Mouse (Mus musculus) embryonic facial prominence, embryonic 15.5 days (tissue): ENCODE results near the gene Gm10961. TPM values are rescaled to one million over a fixed set of nuclear protein-coding genes. Genes with fewer than 3 reads are reported as not detected.

Experiments used
- ATAC-seq: fragments of 200-750 bp; cut with Nextera tagmentation; 2 replicates; pipeline ENCODE4 v1.8.0; 2017; ENCODE audit warnings: low read depth, moderate TSS enrichment; ENCODE audit not compliant: insufficient number of reproducible peaks, low FRiP score, low TSS enrichment
- H3K27ac ChIP-seq: fragments of 300-500 bp; sonication (generic); replicated peaks from 2 replicates; pipeline ENCODE4 v1.5.1; 2015; ENCODE audit warnings: mild to moderate bottlenecking, inconsistent platforms
- H3K27me3 ChIP-seq: fragments of 300-500 bp; sonication (generic); 2 replicates; pipeline ENCODE4 v1.6.1; 2015; ENCODE audit warnings: inconsistent platforms
- H3K36me3 ChIP-seq: fragments of 300-500 bp; sonication (generic); 2 replicates; pipeline ENCODE4 v1.6.1; 2015; ENCODE audit warnings: mild to moderate bottlenecking, inconsistent platforms
- H3K4me1 ChIP-seq: fragments of 300-500 bp; sonication (generic); 2 replicates; pipeline ENCODE4 v1.6.1; 2015; ENCODE audit warnings: inconsistent platforms
- H3K4me2 ChIP-seq: fragments of 300-500 bp; sonication (generic); replicated peaks from 2 replicates; pipeline ENCODE4 v1.6.1; 2015; ENCODE audit warnings: mild to moderate bottlenecking, inconsistent platforms
- H3K4me3 ChIP-seq: fragments of 300-500 bp; sonication (generic); replicated peaks from 2 replicates; pipeline ENCODE4 v1.5.1; 2015; ENCODE audit warnings: mild to moderate bottlenecking, inconsistent platforms
- H3K9ac ChIP-seq: fragments of 300-500 bp; sonication (generic); 2 replicates; pipeline ENCODE4 v1.6.1; 2015; ENCODE audit warnings: inconsistent platforms
- H3K9me3 ChIP-seq: fragments of 300-500 bp; sonication (generic); replicated peaks from 2 replicates; pipeline ENCODE4 v1.6.1; 2016; ENCODE audit warnings: inconsistent platforms
- WGBS: fragments of 180-500 bp; shearing (Covaris S2); methylation state at CpG from one replicate; pipeline ENCODE4 v1.1.7; 2015; 5-methylcytosine and 5-hydroxymethylcytosine counted together
- polyA plus RNA-seq: library from polyadenylated mRNA; unstranded; fragments of >200 nt; fragmentation: Nextera tagmentation; extraction: Ambion mirVana; gene quantifications from 2 replicates; pipeline ENCODE4 v1.2.1, GENCODE M21; 2015

Gm10961 gene
- polyA plus RNA-seq, 1 experiment from 2014 or later, result not detected

DNA sequence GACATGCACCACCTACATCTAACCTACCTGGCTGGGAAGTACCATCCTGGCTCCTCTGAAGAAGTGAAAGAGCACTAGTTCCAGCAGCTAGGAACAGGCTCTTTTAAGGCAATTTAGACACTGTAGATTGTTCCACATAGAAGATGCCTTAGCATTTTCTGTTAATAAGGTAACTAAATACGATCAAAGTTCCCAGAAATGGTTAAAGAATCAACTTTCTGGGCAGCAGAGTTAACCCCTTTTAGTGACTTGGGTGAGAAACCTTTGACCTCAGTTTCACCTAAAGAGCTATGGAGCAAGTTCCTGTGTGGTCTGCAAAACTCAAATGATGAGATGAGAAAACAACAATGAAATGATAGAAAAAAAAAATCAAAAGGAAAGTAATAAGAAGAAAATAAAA is 33.5 kb downstream of the Gm10961 start:
- Histone ChIP-seq H3K4me2 (no peak overlapping the region), H3K4me3 (no peak overlapping the region), H3K27ac (no peak overlapping the region), H3K27me3 (no peaks in the 10 kb centered on the region), H3K9ac (no peak overlapping the region), H3K36me3 (peaks cover 89% of the 10 kb centered on the region), H3K4me1 (no peaks in the 10 kb centered on the region), H3K9me3 (no peaks in the 10 kb centered on the region)
- no peak for ATAC-seq
- 88% methylated on average over 1 of the region's 1 CpGs for WGBS

DNA sequence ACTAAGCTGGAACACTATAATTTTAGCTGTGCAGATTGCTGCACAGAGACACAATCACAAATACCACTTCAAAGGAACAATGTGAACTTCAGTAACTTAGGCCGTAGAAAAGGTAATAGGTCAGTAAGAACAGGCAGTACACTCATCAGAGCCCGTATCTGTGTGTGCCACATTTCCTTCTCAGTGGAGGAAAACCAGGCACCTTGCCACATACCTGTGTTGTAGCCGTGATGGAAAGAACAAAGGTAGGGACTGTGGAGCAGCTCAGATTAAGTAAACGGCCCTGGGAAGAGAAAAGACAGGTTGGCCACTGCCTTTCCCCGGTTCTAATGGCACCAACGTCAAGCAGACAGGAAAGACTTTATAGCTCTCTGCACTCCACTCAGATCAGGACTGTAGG is 36.3 kb downstream of the Gm10961 start:
- no peaks in the 10 kb centered on the region for H3K9me3 ChIP-seq

DNA sequence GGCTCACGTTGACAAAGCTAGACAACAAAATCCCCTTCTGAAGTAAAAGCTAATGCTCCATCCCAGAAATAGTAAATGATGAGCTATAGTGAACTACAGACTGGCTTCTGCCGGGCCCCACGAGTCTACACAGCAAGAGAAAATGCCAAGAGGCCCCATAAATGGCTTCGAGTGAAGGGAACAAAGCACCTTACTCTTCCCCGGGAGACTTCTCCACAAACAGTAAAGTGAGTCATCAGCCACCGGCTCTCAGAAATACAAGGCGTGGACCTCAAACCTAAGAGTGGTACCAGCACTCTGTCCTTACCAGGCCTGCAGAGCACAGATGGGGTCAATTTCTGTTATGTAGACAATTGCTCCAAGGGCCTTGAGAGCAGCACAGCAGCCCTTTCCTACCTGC is 37.7 kb downstream of the Gm10961 start:
- no peaks in the 10 kb centered on the region for H3K9me3 ChIP-seq
- H3K4me2 ChIP-seq, result no peak overlapping the region
- no peaks in the 10 kb centered on the region for H3K27me3 ChIP-seq
- 72% methylated on average over 7 of the region's 7 CpGs for WGBS
- H3K36me3 ChIP-seq, result peaks cover 83% of the 10 kb centered on the region
- peak overlapping the region; percentile 13; the same call in 1 of the 2 replicates for H3K27ac ChIP-seq
- ATAC-seq, result no peak
- no peak overlapping the region for H3K4me3 ChIP-seq
- H3K9ac ChIP-seq, result no peak overlapping the region
- no peaks in the 10 kb centered on the region for H3K4me1 ChIP-seq

More for the DNA sequence above, 36.3 kb downstream of the Gm10961 start:
- no peak overlapping the region for H3K4me3 ChIP-seq
- no peak overlapping the region for H3K27ac ChIP-seq
- no peak overlapping the region for H3K9ac ChIP-seq
- H3K27me3 ChIP-seq, result no peaks in the 10 kb centered on the region
- ATAC-seq, result no peak
- H3K4me2 ChIP-seq, result no peak overlapping the region
- H3K36me3 ChIP-seq, result peaks cover 88% of the 10 kb centered on the region
- H3K4me1 ChIP-seq, result no peaks in the 10 kb centered on the region
- WGBS, result 77% methylated on average over 6 of the region's 6 CpGs

DNA sequence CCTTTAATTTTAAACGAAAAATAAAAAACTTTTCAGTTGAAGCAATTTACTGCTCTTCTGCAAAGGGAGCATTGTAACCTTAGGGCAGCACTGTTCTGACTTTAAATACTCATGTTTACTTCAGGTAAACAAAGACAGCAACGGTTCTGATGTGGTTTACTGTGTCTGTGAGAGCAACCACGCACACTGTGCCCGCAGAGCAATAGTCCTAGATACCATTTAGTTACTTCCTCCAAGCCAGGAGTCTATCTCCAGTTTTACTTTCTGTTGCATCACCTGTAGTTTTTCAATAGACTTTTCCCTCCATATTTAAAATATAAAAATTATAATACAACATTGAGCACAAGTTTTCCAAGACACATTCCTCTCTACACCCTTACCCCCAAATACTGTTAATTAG is 39.4 kb downstream of the Gm10961 start:
- peaks cover 86% of the 10 kb centered on the region for H3K36me3 ChIP-seq
- ATAC-seq, result no peak
- H3K9me3 ChIP-seq, result no peaks in the 10 kb centered on the region
- no peak overlapping the region for H3K4me3 ChIP-seq
- no peak overlapping the region for H3K9ac ChIP-seq
- no peak overlapping the region for H3K4me2 ChIP-seq
- H3K4me1 ChIP-seq, result no peaks in the 10 kb centered on the region
- WGBS, result 79% methylated on average over 4 of the region's 4 CpGs
- no peaks in the 10 kb centered on the region for H3K27me3 ChIP-seq
- no peak overlapping the region for H3K27ac ChIP-seq

DNA sequence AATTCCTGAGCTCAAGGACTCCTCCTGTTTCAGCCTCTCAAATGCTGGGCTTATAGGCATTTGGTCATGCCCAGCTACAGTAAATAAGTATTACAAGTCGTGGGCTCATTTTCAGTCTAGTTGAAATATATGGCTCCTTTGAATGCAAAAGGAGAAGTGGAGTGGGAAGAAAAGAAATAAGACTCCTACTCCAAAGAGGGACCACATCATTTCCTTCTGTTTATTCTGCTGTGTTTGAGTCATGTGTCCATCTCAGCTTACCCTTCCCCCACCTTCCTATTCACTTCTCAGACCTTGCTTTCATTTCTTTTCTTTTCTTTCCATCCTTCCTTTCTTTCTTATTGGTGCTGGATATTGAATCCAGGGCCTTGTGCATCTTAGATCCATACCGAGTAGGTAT is 40.4 kb downstream of the Gm10961 start:
- Histone ChIP-seq H3K27me3 (no peaks in the 10 kb centered on the region), H3K36me3 (peaks cover 79% of the 10 kb centered on the region), H3K27ac (no peak overlapping the region), H3K4me1 (no peaks in the 10 kb centered on the region), H3K9me3 (no peaks in the 10 kb centered on the region), H3K4me3 (no peak overlapping the region), H3K4me2 (no peak overlapping the region), H3K9ac (no peak overlapping the region)
- 88% methylated on average over 2 of the region's 2 CpGs for WGBS
- ATAC-seq, result no peak

DNA sequence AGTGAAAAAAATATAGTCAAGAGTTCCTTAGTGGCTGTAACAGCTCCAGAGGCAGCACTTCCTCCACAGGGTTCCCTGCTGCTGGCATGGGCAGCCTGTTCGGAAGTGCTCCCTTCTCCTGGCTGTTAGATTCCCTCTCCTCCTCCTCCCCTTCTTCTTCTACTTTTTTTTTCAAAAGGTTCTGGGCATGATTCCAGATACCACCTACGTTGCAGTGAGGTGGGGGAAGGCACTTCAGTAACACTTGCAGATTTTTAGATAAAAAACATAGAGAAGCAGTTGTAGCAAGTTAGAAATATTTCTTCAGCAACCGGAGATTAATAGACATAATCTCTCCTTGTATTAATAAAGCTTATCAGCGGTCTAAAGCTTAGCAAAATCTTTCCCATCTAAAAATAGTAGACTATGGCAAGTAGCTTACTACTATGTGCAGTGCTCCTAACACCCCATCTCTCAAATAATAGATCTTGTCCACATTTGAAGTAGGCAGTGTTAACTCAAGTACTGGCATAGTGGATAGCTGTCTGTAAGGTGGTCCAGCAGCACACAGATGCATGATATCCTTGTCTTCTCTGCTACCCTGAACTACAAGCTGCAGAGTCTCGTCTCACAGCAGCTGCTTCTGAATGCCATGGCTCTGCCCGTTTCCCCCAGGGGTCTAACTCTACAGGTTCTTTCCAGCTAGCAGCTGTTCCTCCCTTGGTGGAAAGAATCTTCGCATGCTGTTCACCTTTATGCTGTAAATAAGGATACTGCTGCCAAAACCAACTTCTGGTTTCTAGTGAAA is 49.9 kb downstream of the Gm10961 start:
- Histone ChIP-seq H3K9me3 (no peaks in the 10 kb centered on the region), H3K4me3 (no peak overlapping the region), H3K4me2 (peak overlapping the region; percentile 3; the same call in 1 of the 2 replicates), H3K27me3 (no peaks in the 10 kb centered on the region), H3K27ac (peak overlapping the region; percentile 76), H3K4me1 (peaks cover 39% of the 10 kb centered on the region), H3K36me3 (no peaks in the 10 kb centered on the region), H3K9ac (no peak overlapping the region)
- peak; percentile 29; the same call in 1 of the 2 replicates for ATAC-seq
- 18% methylated on average over 7 of the region's 7 CpGs for WGBS

Other genes with a start within 250 kb of the Gm10961 start
- 0.53 and 0.76 TPM in 2 replicates for gene Kcnc4, start 171.8 kb upstream of the Gm10961 start, polyA plus RNA-seq
- 6.7 and 8.0 TPM in 2 replicates for gene Slc6a17, start 113.3 kb upstream of the Gm10961 start, polyA plus RNA-seq
- gene Ubl4b, start 76.2 kb upstream of the Gm10961 start, polyA plus RNA-seq, result 0.12 TPM in 1 of 2 replicates, not detected in the other
- 17.2 and 20.1 TPM in 2 replicates for gene Alx3, start 36.3 kb upstream of the Gm10961 start, polyA plus RNA-seq
- 52.4 and 55.8 TPM in 2 replicates for gene Strip1, start 372 bp downstream of the Gm10961 start, polyA plus RNA-seq
- 81.1 and 85.2 TPM in 2 replicates for gene Ahcyl1, start 65.2 kb downstream of the Gm10961 start, polyA plus RNA-seq
- 18.0 and 18.5 TPM in 2 replicates for gene Csf1, start 129.1 kb downstream of the Gm10961 start, polyA plus RNA-seq
- gene Eps8l3, start 245.9 kb downstream of the Gm10961 start, polyA plus RNA-seq, result not detected in 2 replicates